Mouse (Mus musculus) liver, embryonic 14.5 days (tissue): Measurements from ENCODE around the gene Spon1. TPM values are rescaled to one million over a fixed set of nuclear protein-coding genes. Genes with fewer than 3 reads are reported as not detected.
A peak's percentile ranks its signal among the peaks of the same experiment; 100 is the strongest.

Experiments
- ATAC-seq: fragments of 200-750 bp; cut with Nextera tagmentation; 2 replicates; pipeline ENCODE4 v1.8.0; 2017; ENCODE audit warnings: moderate number of reproducible peaks, mild to moderate bottlenecking, moderate library complexity; ENCODE audit not compliant: insufficient read depth
- DNase-seq, 3 experiments: peaks; one replicate each; pipeline ENCODE4 v3.0.0-alpha.2; 2012 to 2013; ENCODE audit warnings: low read depth in 3 of 3, low spot score in 3 of 3
- H3K27ac ChIP-seq: fragments of 300-500 bp; sonication (generic); 2 replicates; pipeline ENCODE4 v1.5.1; 2014; ENCODE audit warnings: moderate library complexity, mild to moderate bottlenecking, control low read depth, inconsistent platforms
- H3K27me3 ChIP-seq: fragments of 300-500 bp; sonication (generic); 2 replicates; pipeline ENCODE4 v1.6.1; 2014; ENCODE audit warnings: mild to moderate bottlenecking, low read length, moderate library complexity; ENCODE audit not compliant: control insufficient read depth, insufficient read depth
- H3K36me3 ChIP-seq: fragments of 300-500 bp; sonication (generic); replicated peaks from 2 replicates; pipeline ENCODE4 v1.6.1; 2014; ENCODE audit warnings: low read depth; ENCODE audit not compliant: control insufficient read depth, insufficient read depth
- H3K4me1 ChIP-seq, 2 experiments: fragments of 200-500 bp in 1 of 2; fragments of 300-500 bp in 1 of 2; sonication (generic) in 1 of 2; replicated peaks; 2 replicates each; pipeline ENCODE4 v1.6.1; 2012 to 2014; ENCODE audit warnings: antibody characterized with exemption in 1 of 2, inconsistent platforms in 1 of 2, low read length in 1 of 2; ENCODE audit not compliant: control insufficient read depth in 2 of 2, insufficient read depth in 2 of 2
- H3K4me2 ChIP-seq: fragments of 300-500 bp; sonication (generic); 2 replicates; pipeline ENCODE4 v1.6.1; 2014; ENCODE audit warnings: low read depth, mild to moderate bottlenecking, control low read depth, moderate library complexity
- H3K4me3 ChIP-seq, 2 experiments: fragments of 200-500 bp in 1 of 2; fragments of 300-500 bp in 1 of 2; sonication (generic) in 1 of 2; 2 replicates each; pipeline ENCODE4 v1.5.1; 2012 to 2014; ENCODE audit warnings: low read depth in 2 of 2, low read length in 2 of 2, mild to moderate bottlenecking in 2 of 2, control low read depth in 1 of 2, inconsistent platforms in 1 of 2, moderate library complexity in 1 of 2; ENCODE audit not compliant: insufficient read depth in 1 of 2
- H3K9ac ChIP-seq: fragments of 300-500 bp; sonication (generic); replicated peaks from 2 replicates; pipeline ENCODE4 v1.6.1; 2014; ENCODE audit warnings: mild to moderate bottlenecking, control low read depth, moderate library complexity
- H3K9me3 ChIP-seq: fragments of 300-500 bp; sonication (generic); 2 replicates; pipeline ENCODE4 v1.6.1; 2016; ENCODE audit warnings: low read length, mixed read lengths; ENCODE audit not compliant: control insufficient read depth
- CTCF ChIP-seq: IDR thresholded peaks from 2 replicates; pipeline ENCODE4 v1.5.1; 2016; ENCODE audit warnings: antibody characterized with exemption, low read depth, control low read depth
- EP300 ChIP-seq: IDR thresholded peaks from 2 replicates; pipeline ENCODE4 v1.6.1; 2016; ENCODE audit warnings: antibody characterized with exemption, low read depth
- WGBS: fragments of 180-500 bp; shearing (Covaris S2); extraction: QIAGEN DNeasy Blood & Tissue Kit; methylation state at CpG from one replicate; pipeline ENCODE4 v1.1.7; 2014; ENCODE audit not compliant: insufficient replicate concordance; 5-methylcytosine and 5-hydroxymethylcytosine counted together
- polyA plus RNA-seq, 2 experiments: library from polyadenylated mRNA; depleted of rRNA in 1 of 2; stranded (reverse) in 1 of 2; unstranded in 1 of 2; fragments of >200 nt; fragmentation: Nextera tagmentation in 1 of 2; extraction: Ambion mirVana in 1 of 2; gene quantifications; 2 replicates each; pipeline versions ENCODE4 v1.2.1 to v1.2.3; 2012 to 2014

Gene Spon1
- polyA plus RNA-seq, 2 experiments: 0.36 to 0.39 TPM

DNA sequence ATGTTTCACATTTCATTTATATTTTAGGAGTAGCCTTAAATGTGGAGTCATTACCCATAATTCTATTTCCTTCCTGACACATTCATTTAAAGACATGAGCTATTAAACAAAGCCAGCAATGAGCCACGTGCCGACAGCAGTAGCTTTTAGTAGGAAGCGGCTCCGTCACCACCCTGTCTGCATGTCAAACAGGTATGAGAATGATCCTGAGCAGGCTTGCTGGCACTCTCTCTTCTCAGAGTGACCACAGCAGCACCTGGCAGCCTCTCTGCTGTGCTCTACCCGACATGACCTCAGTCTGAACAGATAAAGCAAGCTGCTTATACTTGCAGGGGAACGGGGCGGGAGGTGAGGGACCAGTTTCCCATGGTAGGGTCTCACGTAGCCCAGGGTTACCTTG lies 297.7 kb downstream of the Spon1 start:
- Histone ChIP-seq H3K4me3 (no peak overlapping the region), H3K9ac (no peak overlapping the region), H3K36me3 (no peaks in the 10 kb centered on the region), H3K27ac (no peak overlapping the region), H3K4me2 (no peak overlapping the region), H3K27me3 (no peaks in the 10 kb centered on the region), H3K4me1 (peaks cover 0 to 9% of the 10 kb centered on the region in 2 experiments; a peak in 2 of 4 replicates), H3K9me3 (no peaks in the 10 kb centered on the region)
- 61% methylated on average over 8 of the region's 8 CpGs for WGBS
- ATAC-seq (no peak), DNase-seq (no peak)
- no peak for TF ChIP-seq EP300
- no peak for TF ChIP-seq CTCF

DNA sequence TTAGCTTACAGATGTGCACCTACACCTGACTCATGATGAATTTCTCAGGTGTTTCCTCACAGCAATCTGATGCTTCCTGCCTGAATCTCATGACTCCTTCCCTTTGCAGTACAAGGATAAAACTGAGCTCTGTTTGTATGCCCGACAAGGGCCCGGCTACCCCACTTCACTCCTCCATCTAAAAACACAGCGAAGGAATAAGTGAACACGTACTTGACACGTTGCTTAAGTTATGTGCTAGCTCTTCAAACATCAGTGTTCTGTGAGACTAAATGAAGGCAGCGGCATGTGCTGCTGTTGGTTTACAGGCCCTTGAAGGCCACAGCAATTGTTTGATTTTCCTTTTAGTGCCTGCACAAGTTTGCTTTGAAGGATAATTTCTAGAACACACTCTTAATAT lies 298.2 kb downstream of the Spon1 start:
- DNase-seq: no peak
- Histone ChIP-seq H3K4me1 (peaks cover 0 to 9% of the 10 kb centered on the region in 2 experiments; a peak in 2 of 4 replicates), H3K27me3 (no peaks in the 10 kb centered on the region), H3K9ac (no peak overlapping the region), H3K9me3 (no peaks in the 10 kb centered on the region), H3K4me3 (no peak overlapping the region), H3K4me2 (no peak overlapping the region), H3K27ac (no peak overlapping the region), H3K36me3 (no peaks in the 10 kb centered on the region)
- TF ChIP-seq CTCF: no peak
- no peak for TF ChIP-seq EP300
- ATAC-seq: no peak
- WGBS: 75% methylated on average over 6 of the region's 6 CpGs

DNA sequence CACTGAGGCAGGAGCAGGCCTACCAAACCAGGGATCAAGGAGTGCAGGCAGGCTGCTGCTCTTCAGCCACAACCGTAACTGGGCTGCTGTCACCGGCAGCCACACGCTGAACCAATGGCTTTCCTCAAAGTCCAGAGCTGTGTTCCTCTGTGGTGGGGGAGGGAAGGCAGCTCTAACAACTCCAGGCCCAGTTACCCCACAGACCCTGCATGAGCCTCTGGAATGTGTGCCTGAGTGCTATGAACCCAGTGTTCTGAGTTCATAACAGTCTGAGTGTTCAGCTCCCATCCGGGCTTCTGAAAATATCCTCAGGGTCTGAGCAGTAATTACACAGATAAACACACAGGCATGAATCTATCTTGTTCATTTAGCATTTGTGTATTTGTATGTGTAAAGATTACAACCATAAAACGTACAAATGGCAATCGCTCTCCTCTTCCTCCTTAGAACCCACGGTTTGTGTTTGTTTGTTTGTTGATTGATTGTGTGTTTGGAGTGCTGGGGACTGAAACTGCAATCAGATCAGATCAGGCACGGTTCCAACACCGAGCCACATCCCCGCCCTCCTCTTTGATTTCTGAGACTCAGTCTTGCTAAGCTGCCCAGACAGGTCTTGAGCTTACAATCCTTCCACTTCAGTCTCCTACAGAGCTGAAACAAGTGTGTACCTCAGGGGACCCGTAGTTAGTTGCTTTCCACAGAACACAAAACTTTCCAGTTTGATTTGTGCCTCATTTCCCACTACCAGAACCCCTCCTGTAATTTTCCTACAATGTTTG lies 299.8 kb downstream of the Spon1 start:
- Histone ChIP-seq H3K4me2 (no peak overlapping the region), H3K27me3 (no peaks in the 10 kb centered on the region), H3K9me3 (no peaks in the 10 kb centered on the region), H3K9ac (no peak overlapping the region), H3K4me1 (peaks cover 0 to 9% of the 10 kb centered on the region in 2 experiments; a peak in 2 of 4 replicates), H3K4me3 (no peak overlapping the region), H3K36me3 (no peaks in the 10 kb centered on the region), H3K27ac (no peak overlapping the region)
- TF ChIP-seq EP300 (no peak), CTCF (no peak)
- no peak for DNase-seq
- ATAC-seq: no peak
- WGBS: 38% methylated on average over 11 of the region's 11 CpGs

DNA sequence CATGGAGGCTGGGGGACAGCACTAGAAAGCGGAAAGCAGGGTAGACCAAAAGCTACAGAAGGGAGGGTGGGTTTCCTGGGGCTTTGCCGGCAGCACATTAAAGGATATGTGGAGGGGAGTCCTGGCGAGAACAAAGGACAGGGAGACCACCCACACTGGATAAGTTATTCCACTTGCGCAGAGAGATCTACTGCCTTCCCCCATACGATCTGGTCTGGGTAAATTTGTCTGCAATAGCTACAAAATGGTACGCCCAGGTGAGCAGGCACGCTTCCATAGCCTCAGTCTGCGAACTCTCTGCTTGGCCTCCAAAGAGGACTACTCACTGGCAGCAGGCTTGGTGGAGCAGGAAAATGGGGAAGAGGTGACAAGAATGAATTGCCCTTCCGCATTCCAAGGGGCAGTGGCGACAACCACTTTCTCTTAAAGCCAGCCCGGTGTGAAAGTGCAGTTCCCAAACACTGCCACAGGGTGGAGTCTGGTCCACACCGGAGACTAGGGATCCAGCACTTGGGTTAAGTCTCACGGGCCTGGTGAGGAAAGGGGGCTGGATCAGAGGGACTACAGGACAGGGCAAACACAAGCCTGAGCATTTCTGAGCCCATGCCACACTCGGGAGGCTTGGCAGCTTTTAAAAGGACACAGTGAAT lies 300.9 kb downstream of the Spon1 start:
- Histone ChIP-seq H3K27ac (no peak overlapping the region), H3K4me2 (peak overlapping the region; percentile 61), H3K9me3 (no peaks in the 10 kb centered on the region), H3K9ac (peak overlapping the region; percentile 9; the same call in 1 of the 2 replicates), H3K4me1 (peaks cover 0 to 11% of the 10 kb centered on the region in 2 experiments; a peak in 2 of 4 replicates), H3K4me3 (peak overlapping the region in 1 of 2 experiments; percentile 61; a peak in 2 of 4 replicates), H3K27me3 (no peaks in the 10 kb centered on the region), H3K36me3 (no peaks in the 10 kb centered on the region)
- ATAC-seq (peak; percentile 62), DNase-seq (peak; percentile 49 to 58 (median 52))
- 12% methylated on average over 14 of the region's 14 CpGs for WGBS
- TF ChIP-seq EP300 (no peak), CTCF (peak; percentile 92)

DNA sequence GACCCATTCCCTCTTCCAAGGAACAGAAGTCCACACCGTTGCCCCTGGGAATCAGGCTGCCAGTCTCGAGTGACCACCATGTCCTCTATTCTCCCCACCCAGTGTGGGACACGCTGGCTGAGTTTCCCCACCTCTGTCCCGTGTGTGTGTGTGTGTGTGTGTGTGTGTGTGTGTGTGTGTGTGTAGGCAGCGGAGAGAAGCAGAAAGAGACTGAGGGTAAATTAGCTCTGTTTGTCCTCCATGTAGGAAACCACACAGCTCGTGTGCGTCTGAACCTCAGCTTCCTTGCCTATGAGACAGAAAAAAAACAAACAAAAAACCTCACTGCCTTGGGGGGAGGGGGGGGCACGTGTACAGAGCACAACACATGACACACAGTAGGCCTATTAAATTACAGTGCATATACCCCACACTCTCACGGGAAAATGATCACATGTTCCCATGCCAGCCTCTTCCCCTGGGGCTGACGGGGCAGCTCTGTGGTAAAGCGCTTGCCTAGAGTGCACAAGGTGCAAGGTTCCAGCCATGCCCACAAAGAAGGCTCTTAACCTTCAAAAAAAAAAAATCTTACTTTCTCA lies 303.2 kb downstream of the Spon1 start:
- Histone ChIP-seq H3K27me3 (no peaks in the 10 kb centered on the region), H3K4me1 (peaks cover 0 to 21% of the 10 kb centered on the region in 2 experiments; a peak in 2 of 4 replicates), H3K27ac (no peak overlapping the region), H3K4me2 (no peak overlapping the region), H3K9ac (no peak overlapping the region), H3K4me3 (no peak overlapping the region), H3K9me3 (no peaks in the 10 kb centered on the region), H3K36me3 (no peaks in the 10 kb centered on the region)
- TF ChIP-seq CTCF (no peak), EP300 (no peak)
- 61% methylated on average over 11 of the region's 11 CpGs for WGBS
- no peak for ATAC-seq
- no peak for DNase-seq
